Mouse (Mus musculus): ENCODE data around the gene Myh7.

DNA sequence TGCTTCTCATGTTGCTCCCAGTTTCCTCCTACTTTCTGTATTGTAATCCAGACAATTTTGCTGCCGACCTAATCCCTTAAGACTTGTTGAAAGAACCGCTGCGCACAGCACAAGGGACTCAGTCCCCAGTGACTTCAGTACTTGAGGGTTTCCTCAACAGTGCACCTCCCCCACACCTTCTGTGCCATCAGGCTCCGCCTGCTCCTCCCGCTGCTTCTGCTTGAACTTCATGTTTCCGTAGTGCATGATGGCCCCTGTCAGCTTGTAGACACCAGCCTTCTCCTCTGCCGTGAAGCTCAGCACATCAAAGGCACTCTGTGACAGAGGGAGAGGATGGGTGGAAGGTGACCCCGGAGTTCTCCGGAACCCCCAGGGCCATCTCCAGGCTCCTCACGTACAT lies 33.7 kb downstream of the Myh7 start:
- no peak for TF ChIP-seq GATA1 (IDR thresholded peaks at IDR 0.05; ENCODE audit: borderline replicate concordance, low read length)
- TF ChIP-seq FLI1 (IDR thresholded peaks at IDR 0.05; ENCODE audit: low read length) = no peak
